Mouse (Mus musculus) hindbrain, embryonic 10.5 days (tissue): ENCODE measurements around the gene Plxna3. TPM values are rescaled to one million over a fixed set of nuclear protein-coding genes. Genes with fewer than 3 reads are reported as not detected.

Experiments
- DNase-seq: peaks from one replicate; pipeline ENCODE4 v3.0.0-alpha.2; 2017; ENCODE audit warnings: low spot score
- H3K27ac ChIP-seq: fragments of 300-500 bp; sonication (generic); 2 replicates; pipeline ENCODE4 v1.5.1; 2016; ENCODE audit warnings: mild to moderate bottlenecking, moderate library complexity
- H3K27me3 ChIP-seq: fragments of 300-500 bp; sonication (generic); 2 replicates; pipeline ENCODE4 v1.6.1; 2016; ENCODE audit warnings: mild to moderate bottlenecking; ENCODE audit not compliant: poor library complexity, insufficient read depth, severe bottlenecking
- H3K36me3 ChIP-seq: fragments of 300-500 bp; sonication (generic); 2 replicates; pipeline ENCODE4 v1.6.1; 2016; ENCODE audit warnings: mild to moderate bottlenecking, moderate library complexity
- H3K4me1 ChIP-seq: fragments of 300-500 bp; sonication (generic); replicated peaks from 2 replicates; pipeline ENCODE4 v1.6.1; 2016; ENCODE audit warnings: mild to moderate bottlenecking
- H3K4me3 ChIP-seq: fragments of 300-500 bp; sonication (generic); 2 replicates; pipeline ENCODE4 v1.5.1; 2016; ENCODE audit warnings: mild to moderate bottlenecking, moderate library complexity
- H3K9me3 ChIP-seq: fragments of 300-500 bp; sonication (generic); 2 replicates; pipeline ENCODE4 v1.6.1; 2016; ENCODE audit warnings: mild to moderate bottlenecking, moderate library complexity
- WGBS: fragments of 180-500 bp; shearing (Covaris S2); methylation state at CpG from one replicate; pipeline ENCODE4 v1.1.7; 2016; 5-methylcytosine and 5-hydroxymethylcytosine counted together
- polyA plus RNA-seq: library from polyadenylated mRNA; unstranded; fragments of >200 nt; fragmentation: Nextera tagmentation; extraction: Ambion mirVana; gene quantifications from 2 replicates; pipeline ENCODE4 v1.2.1, GENCODE M21; 2016

Plxna3 gene
- polyA plus RNA-seq, 1 experiment from 2014 or later: 26.6 TPM

DNA sequence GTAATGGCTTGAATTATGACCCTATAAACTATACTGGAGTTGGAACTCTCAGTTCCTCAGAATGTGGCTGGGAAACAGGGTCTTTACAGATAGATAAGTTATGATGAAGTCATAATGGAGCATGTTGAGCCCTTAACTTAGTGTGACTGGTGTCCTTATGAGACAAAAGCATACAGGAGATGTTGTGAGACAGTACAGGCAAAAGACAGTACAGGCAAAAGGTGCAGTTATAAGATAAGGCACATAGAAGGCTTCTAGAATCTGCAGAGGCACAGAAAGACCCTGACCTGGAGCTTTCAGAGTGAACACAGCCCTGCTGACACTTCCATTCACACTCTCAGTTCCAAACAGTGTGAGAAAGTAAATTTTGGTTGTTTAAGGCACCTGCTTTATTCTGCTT lies 59.3 kb downstream of the Plxna3 start:
- Histone ChIP-seq H3K4me3 (no peak overlapping the region), H3K27ac (no peak overlapping the region)

GRCm38 (mm10) chrX:74392535-74393443 lies 63.9 kb downstream of the Plxna3 start, which contains the start of the genes Fam3a and Ikbkg:
TSS of gene Fam3a (minus strand) at chrX:74393272.
TSS of gene Ikbkg (plus strand) at chrX:74393290.
- Histone ChIP-seq H3K27ac (peak within 1 kb of the TSS; percentile 92), H3K4me1 (peaks cover 4% of the 10 kb centered on the region; the same call in 1 of the 2 replicates), H3K9me3 (no peaks in the 10 kb centered on the region), H3K36me3 (peaks cover 5% of the 10 kb centered on the region; the same call in 1 of the 2 replicates), H3K4me3 (peak within 1 kb of the TSS; percentile 61), H3K27me3 (no peaks in the 10 kb centered on the region)
- 20% methylated on average over 30 of the region's 30 CpGs for WGBS
- peak; percentile 78 for DNase-seq

More for the DNA sequence above, 59.3 kb downstream of the Plxna3 start:
- Histone ChIP-seq H3K36me3 (peaks cover 35% of the 10 kb centered on the region), H3K27me3 (no peaks in the 10 kb centered on the region), H3K9me3 (no peaks in the 10 kb centered on the region), H3K4me1 (no peaks in the 10 kb centered on the region; the same call in 1 of the 2 replicates)
- DNase-seq: no peak

Other genes starting within 250 kb of the Plxna3 start
- not detected in 2 replicates for gene Opn1mw, start 201.6 kb upstream of the Plxna3 start, polyA plus RNA-seq
- gene Mecp2, start 193.7 kb upstream of the Plxna3 start, polyA plus RNA-seq: 15.3 and 15.4 TPM in 2 replicates
- not detected in 2 replicates for gene Tex28, start 161.2 kb upstream of the Plxna3 start, polyA plus RNA-seq
- not detected in 2 replicates for gene Tktl1, start 151.8 kb upstream of the Plxna3 start, polyA plus RNA-seq
- 215 and 271 TPM in 2 replicates for gene Flna, start 79.2 kb upstream of the Plxna3 start, polyA plus RNA-seq
- gene Emd, start 74.4 kb upstream of the Plxna3 start, polyA plus RNA-seq: 23.5 and 24.4 TPM in 2 replicates
- 697 and 756 TPM in 2 replicates for gene Rpl10, start 58.3 kb upstream of the Plxna3 start, polyA plus RNA-seq
- gene Taz, start 47.2 kb upstream of the Plxna3 start, polyA plus RNA-seq: 70.6 and 76.1 TPM in 2 replicates
- 3.6 and 5.2 TPM in 2 replicates for gene Dnase1l1, start 46.7 kb upstream of the Plxna3 start, polyA plus RNA-seq
- gene Atp6ap1, start 32.0 kb upstream of the Plxna3 start, polyA plus RNA-seq: 103 and 112 TPM in 2 replicates
- 331 and 436 TPM in 2 replicates for gene Gdi1, start 24.1 kb upstream of the Plxna3 start, polyA plus RNA-seq
- 66.4 and 67.8 TPM in 2 replicates for gene Fam50a, start 16.0 kb upstream of the Plxna3 start, polyA plus RNA-seq
- gene Lage3, start 24.6 kb downstream of the Plxna3 start, polyA plus RNA-seq: 113 and 120 TPM in 2 replicates
- 66.2 and 68.1 TPM in 2 replicates for gene Ubl4a, start 44.2 kb downstream of the Plxna3 start, polyA plus RNA-seq
- 9.3 and 10.8 TPM in 2 replicates for gene Slc10a3, start 44.3 kb downstream of the Plxna3 start, polyA plus RNA-seq
- 27.3 and 30.8 TPM in 2 replicates for gene Fam3a, start 64.2 kb downstream of the Plxna3 start, polyA plus RNA-seq
- gene Ikbkg, start 64.2 kb downstream of the Plxna3 start, polyA plus RNA-seq: 17.0 and 20.1 TPM in 2 replicates
- 53.9 and 56.4 TPM in 2 replicates for gene G6pdx, start 100.1 kb downstream of the Plxna3 start, polyA plus RNA-seq
- not detected in 2 replicates for gene Gm6880, start 152.3 kb downstream of the Plxna3 start, polyA plus RNA-seq
- gene Olfr1326-ps1, start 245.8 kb downstream of the Plxna3 start, polyA plus RNA-seq: not detected in 2 replicates